Mouse (Mus musculus): Measurements from ENCODE around the gene Dlg1.

DNA sequence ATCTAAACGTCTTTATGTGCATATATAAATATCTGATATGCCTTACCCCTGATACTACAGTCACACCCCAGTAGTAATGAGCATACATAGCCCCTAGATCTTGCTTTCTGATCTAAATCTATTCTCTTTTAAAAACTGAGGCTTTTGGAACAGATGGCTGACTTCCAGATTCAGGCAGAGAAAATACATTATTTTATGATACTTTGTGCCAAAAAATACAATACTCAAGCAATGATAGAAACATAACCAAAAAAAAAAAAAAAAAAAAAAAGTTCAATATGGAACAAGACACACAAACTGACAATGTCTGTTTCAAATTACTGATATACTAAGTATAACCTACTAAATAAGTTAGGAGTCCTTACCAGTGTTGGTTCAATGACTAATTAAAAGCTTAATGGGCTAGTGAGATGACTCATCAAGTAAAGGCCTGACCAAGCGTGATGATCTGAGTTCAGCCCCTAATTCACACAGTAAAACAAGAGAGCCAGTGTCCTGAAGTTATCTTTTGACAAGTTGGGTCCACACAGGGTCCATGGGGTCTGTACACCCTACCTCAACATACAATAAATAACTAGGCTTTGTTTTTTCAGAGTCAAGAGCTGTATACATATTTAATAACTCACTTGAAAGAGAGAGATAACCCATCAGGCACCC is 171.5 kb downstream of the Dlg1 start:
- no peak for TF ChIP-seq POLR2A (IDR thresholded peaks at IDR 0.05; ENCODE audit: low read depth, low read length)
- TF ChIP-seq CTCF (conservative IDR thresholded peaks at IDR 0.05; ENCODE audit: insufficient read depth, insufficient read length, low read depth, low read length), result no peak
